Mouse (Mus musculus) MEL (cell line): ENCODE measurements around the gene Focad.

ENCODE experiments used
- CTCF ChIP-seq, 3 experiments: IDR thresholded peaks in 2 of 3; conservative IDR thresholded peaks in 1 of 3; 2 replicates each; pipeline ENCODE4 v1.5.1; 2011 to 2012; ENCODE audit warnings: low read length in 3 of 3, low read depth in 2 of 3, mild to moderate bottlenecking in 2 of 3, improper control_type of control experiment in 1 of 3, inconsistent platforms in 1 of 3, mixed read lengths in 1 of 3, moderate library complexity in 1 of 3; ENCODE audit not compliant: control insufficient read depth in 1 of 3, insufficient read depth in 1 of 3, poor library complexity in 1 of 3, severe bottlenecking in 1 of 3
- E2F4 ChIP-seq: IDR thresholded peaks from 2 replicates; pipeline ENCODE4 v1.6.1; 2011; ENCODE audit warnings: low read depth, low read length, improper control_type of control experiment, borderline replicate concordance
- ELF1 ChIP-seq: IDR thresholded peaks from 2 replicates; pipeline ENCODE4 v1.6.1; 2014; ENCODE audit warnings: low read depth, mild to moderate bottlenecking, inconsistent platforms, low read length, improper control_type of control experiment, moderate library complexity
- MYC ChIP-seq: IDR thresholded peaks from 2 replicates; pipeline ENCODE4 v1.6.1; 2011; ENCODE audit warnings: low read depth, mild to moderate bottlenecking, low read length, improper control_type of control experiment, moderate library complexity
- NRF1 ChIP-seq: IDR thresholded peaks from 2 replicates; pipeline ENCODE4 v1.6.1; 2014; ENCODE audit warnings: low read depth, mild to moderate bottlenecking, inconsistent platforms, low read length, improper control_type of control experiment, moderate library complexity; ENCODE audit not compliant: poor library complexity, insufficient read depth, severe bottlenecking
- POLR2A ChIP-seq, 2 experiments: IDR thresholded peaks; 2 replicates each; pipeline ENCODE4 v1.6.1; 2011 to 2012; ENCODE audit warnings: low read length in 2 of 2, mild to moderate bottlenecking in 2 of 2, control low read depth in 1 of 2, improper control_type of control experiment in 1 of 2, low read depth in 1 of 2, moderate library complexity in 1 of 2; ENCODE audit not compliant: control insufficient read depth in 1 of 2, insufficient read depth in 1 of 2, poor library complexity in 1 of 2
- SIN3A ChIP-seq: IDR thresholded peaks from 2 replicates; pipeline ENCODE4 v1.6.1; 2012; ENCODE audit warnings: low read length, improper control_type of control experiment, inconsistent platforms
- SMC3 ChIP-seq: IDR thresholded peaks from 2 replicates; pipeline ENCODE4 v1.6.1; 2011; ENCODE audit warnings: low read depth, low read length, improper control_type of control experiment

DNA sequence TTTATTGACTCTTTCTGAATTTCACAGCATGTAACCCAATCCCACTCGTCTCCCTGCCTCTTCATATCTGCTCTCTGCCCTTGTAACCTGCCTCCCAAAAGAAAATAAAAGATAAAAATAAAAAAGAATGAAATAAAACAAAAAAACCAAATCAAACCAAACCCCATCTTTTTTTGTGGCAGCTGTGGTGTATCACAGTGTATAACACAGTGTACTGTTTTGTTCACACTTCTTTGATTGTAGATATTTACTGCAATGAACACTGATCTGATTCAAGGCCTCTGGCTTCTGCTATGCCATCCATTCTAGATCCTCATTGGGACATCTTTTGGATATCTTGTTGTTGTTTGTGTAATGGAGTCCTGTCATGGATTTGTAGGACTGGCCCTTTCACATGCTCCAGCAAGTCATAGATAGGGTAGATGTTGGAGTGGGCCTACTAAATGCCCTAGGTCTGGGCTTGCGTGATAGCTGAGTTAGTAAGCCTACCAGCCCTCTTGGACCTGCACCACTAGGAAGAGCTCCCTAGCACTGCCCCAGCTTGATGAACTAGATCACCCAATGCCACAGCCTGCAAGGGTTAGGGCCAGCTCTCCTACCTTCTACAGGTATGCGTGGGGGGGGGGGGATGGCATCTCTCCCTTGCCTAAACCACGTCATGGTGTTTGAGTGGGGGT lies 181.8 kb downstream of the Focad start:
- TF ChIP-seq CTCF (IDR thresholded peaks at IDR 0.05 in 2 of 3, conservative IDR thresholded peaks at IDR 0.05 in 1 of 3; ENCODE audit: control insufficient read depth in 1 of 3, insufficient read depth in 1 of 3, low read depth in 2 of 3, low read length in 3 of 3, poor library complexity in 1 of 3, severe bottlenecking in 1 of 3) (no peak), POLR2A (IDR thresholded peaks at IDR 0.05; ENCODE audit: control insufficient read depth in 1 of 2, insufficient read depth in 1 of 2, low read depth in 1 of 2, low read length in 2 of 2, poor library complexity in 1 of 2) (no peak), E2F4 (no peak), SIN3A (no peak), NRF1 (no peak), ELF1 (no peak), SMC3 (no peak), MYC (no peak)
